Mouse (Mus musculus): ENCODE data around the gene Flrt2. TPM values are rescaled to one million over a fixed set of nuclear protein-coding genes. Genes with fewer than 3 reads are reported as not detected.

Flrt2 gene
- polyA plus RNA-seq, 1 experiment from 2014 or later: 46.3 TPM

DNA sequence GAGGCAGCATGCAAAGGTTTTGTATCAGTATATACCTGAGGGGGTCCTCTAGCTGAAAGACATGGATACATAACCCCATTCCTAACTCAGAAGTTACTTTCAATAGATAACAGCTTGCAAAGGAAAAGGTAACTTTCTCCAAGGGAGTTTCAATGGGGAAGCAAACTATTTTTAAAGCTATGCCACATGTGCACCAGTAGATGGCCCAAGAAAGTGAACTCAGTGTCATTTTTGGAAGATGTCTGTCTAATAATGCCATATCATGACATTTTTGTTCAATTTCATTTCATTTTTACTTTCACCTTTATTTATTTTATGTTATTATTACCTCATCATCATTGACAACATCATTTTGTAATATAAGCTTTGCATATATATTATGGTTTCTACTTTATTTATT is 124.6 kb downstream of the Flrt2 start:
- Histone ChIP-seq H3K4me2 (no peak overlapping the region), H3K9ac (no peak overlapping the region), H3K27me3 (no peaks in the 10 kb centered on the region), H3K4me1 (no peaks in the 10 kb centered on the region), H3K36me3 (no peaks in the 10 kb centered on the region), H3K9me3 (no peaks in the 10 kb centered on the region), H3K4me3 (no peak overlapping the region), H3K27ac (no peak overlapping the region)
- no peak for ATAC-seq (ENCODE audit: insufficient number of reproducible peaks, low FRiP score, low TSS enrichment, low read depth)

Measured in limb, embryonic 15.5 days (tissue).